Mouse (Mus musculus) forebrain, postnatal 0 days (tissue): ENCODE results near the gene Gm3417. TPM values are rescaled to one million over a fixed set of nuclear protein-coding genes. Genes with fewer than 3 reads are reported as not detected.
"Not testable (repeated sequence)": the region's sequence is repeated elsewhere in the genome, so short reads cannot be mapped to it uniquely, and the experiment has no call there.

Experiments used
- ATAC-seq: fragments of 200-750 bp; cut with Nextera tagmentation; 2 replicates; pipeline ENCODE4 v1.8.0; 2017; ENCODE audit warnings: mild to moderate bottlenecking, moderate library complexity
- DNase-seq: peaks from one replicate; pipeline ENCODE4 v3.0.0-alpha.2; 2015
- H3K27ac ChIP-seq: fragments of 300-500 bp; sonication (generic); 2 replicates; pipeline ENCODE4 v1.5.1; 2014; ENCODE audit warnings: low read depth, mild to moderate bottlenecking, antibody characterized with exemption, low read length, moderate library complexity, mixed read lengths
- H3K27me3 ChIP-seq: fragments of 300-500 bp; sonication (generic); 2 replicates; pipeline ENCODE4 v1.6.1; 2014; ENCODE audit warnings: mild to moderate bottlenecking, low read length, mixed read lengths; ENCODE audit not compliant: insufficient read depth
- H3K36me3 ChIP-seq: fragments of 300-500 bp; sonication (generic); 2 replicates; pipeline ENCODE4 v1.6.1; 2014; ENCODE audit warnings: mild to moderate bottlenecking, moderate library complexity; ENCODE audit not compliant: insufficient read depth
- H3K4me1 ChIP-seq: fragments of 300-500 bp; sonication (generic); 2 replicates; pipeline ENCODE4 v1.6.1; 2014; ENCODE audit warnings: antibody characterized with exemption; ENCODE audit not compliant: insufficient read depth
- H3K4me2 ChIP-seq: fragments of 300-500 bp; sonication (generic); 2 replicates; pipeline ENCODE4 v1.6.1; 2014; ENCODE audit warnings: low read depth, mild to moderate bottlenecking, moderate library complexity
- H3K4me3 ChIP-seq: fragments of 300-500 bp; sonication (generic); 2 replicates; pipeline ENCODE4 v1.5.1; 2014; ENCODE audit warnings: low read depth, low read length, mixed read lengths
- H3K9ac ChIP-seq: fragments of 300-500 bp; sonication (generic); 2 replicates; pipeline ENCODE4 v1.6.1; 2014; ENCODE audit warnings: mild to moderate bottlenecking
- H3K9me3 ChIP-seq: fragments of 300-500 bp; sonication (generic); 2 replicates; pipeline ENCODE4 v1.6.1; 2016; ENCODE audit warnings: low read length
- WGBS: fragments of 180-500 bp; shearing (Covaris S2); extraction: QIAGEN DNeasy Blood & Tissue Kit; methylation state at CpG from one replicate; pipeline ENCODE4 v1.1.7; 2014; 5-methylcytosine and 5-hydroxymethylcytosine counted together
- polyA plus RNA-seq: library from polyadenylated mRNA; unstranded; fragments of >200 nt; fragmentation: Nextera tagmentation; extraction: Ambion mirVana; gene quantifications from 2 replicates; pipeline ENCODE4 v1.2.1, GENCODE M21; 2015
- total RNA-seq: library from RNA; depleted of rRNA; stranded (reverse); fragments of >200 nt; gene quantifications from 2 replicates; pipeline ENCODE4 v1.2.3, GENCODE M21; 2014; rRNA removed

The Gm3417 gene
- not detected in 2 replicates for total RNA-seq
- 2.9 and 4.0 TPM in 2 replicates for polyA plus RNA-seq

DNA sequence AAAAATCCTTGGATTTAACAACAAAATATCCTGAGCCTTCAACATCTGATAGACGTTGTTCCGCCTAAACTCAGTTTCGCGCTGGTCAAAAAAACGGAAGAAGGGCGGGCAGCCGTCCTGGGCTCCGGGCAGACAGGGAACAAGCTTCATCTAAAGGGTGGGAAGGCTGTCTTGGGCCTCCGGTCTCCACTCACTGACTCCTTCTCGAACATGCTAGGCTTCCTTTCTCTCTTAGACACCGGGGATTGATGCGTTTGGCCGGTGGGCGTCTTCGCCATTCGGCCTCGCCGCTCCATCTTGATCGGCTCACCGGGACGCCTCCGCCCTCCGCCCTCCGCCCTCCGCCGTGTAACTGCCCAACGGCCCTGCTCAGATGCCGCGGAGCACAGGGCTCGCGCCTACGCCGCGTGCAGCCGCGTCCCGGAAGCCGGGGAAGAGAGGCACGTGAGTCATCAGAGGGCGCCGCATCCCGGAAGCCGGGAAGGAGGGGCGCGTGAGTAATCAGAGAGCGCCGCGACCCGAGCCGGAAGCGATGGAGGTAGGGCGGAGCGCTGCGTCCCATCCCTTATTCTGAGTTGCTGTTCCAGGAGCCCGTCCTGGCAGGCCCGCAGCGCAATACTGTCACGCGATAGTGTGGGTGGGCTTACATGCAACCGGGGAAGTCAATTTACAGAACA is at the start of gene Gm3417, which contains the start of gene 9030025P20Rik:
TSS of gene Gm3417 (minus strand) at position 429 of the 677 bp plus-strand sequence.
TSS of gene 9030025P20Rik (plus strand) at position 107 of the 677 bp plus-strand sequence.
- H3K4me1 ChIP-seq, H3K4me3 ChIP-seq, H3K9me3 ChIP-seq, DNase-seq, H3K27me3 ChIP-seq, H3K4me2 ChIP-seq, H3K36me3 ChIP-seq, H3K9ac ChIP-seq, H3K27ac ChIP-seq: not testable (repeated sequence)
- ATAC-seq: peak; percentile 99
- WGBS: no CpG with 5 or more reads among the region's 60 CpGs

DNA sequence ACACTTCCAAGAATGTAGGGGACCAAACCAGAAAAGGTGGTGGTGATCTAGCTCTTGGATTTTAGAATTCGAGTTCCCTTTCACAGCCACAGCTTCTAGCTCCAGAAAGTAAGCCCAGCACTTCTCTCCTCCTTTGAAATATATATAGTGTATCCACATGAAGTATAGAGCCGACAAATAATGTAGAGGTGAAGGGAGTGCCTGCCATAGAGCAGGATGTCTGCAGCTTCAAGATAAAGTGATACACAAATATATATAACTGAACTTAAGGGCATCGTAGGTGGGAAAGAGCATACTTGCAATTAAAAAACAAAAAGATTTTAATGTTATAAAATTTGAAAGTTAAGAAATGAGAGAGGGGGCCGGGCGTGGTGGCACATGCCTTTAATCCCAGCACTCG is 46.9 kb upstream of the Gm3417 start:
- ATAC-seq, H3K9ac ChIP-seq, H3K36me3 ChIP-seq, H3K27me3 ChIP-seq, H3K4me3 ChIP-seq, H3K9me3 ChIP-seq, H3K27ac ChIP-seq, H3K4me1 ChIP-seq, DNase-seq, H3K4me2 ChIP-seq: not testable (repeated sequence)
- no CpG with 5 or more reads among the region's 6 CpGs for WGBS

DNA sequence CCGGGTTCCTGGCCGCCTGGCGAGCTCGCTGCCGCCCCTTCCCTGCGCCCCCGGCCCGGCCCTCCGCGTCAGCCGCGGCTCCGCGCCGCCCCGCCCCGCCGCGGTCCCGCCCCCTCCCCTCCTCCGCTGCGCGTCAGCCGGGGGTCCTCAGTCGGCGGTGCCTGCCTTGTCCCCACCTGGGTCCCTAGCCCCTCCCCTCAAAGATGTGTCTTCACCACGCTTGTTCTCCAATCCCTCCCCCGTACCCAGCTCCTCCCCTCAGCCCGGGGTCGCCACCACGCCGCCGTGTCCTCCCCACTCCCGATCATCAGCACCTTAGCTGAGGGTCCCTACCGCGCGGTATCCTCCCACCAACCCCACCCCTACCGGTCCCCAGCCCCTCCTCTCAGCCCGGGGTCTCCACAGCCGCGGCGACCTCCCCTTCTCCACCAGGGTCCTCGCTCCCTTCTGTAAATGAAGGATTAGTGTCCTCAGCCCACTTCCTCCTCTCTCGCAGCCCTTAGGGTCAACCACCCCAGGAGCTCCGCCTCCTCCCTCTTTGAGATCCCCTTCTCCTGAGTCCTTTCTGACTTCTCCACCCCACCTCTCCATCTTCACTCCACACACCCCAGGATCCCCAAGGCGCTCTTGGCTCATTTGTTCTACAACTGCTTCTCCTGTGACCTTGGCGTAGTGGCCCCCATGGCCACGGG is 46.1 kb upstream of the Gm3417 start:
- H3K9ac ChIP-seq, H3K27ac ChIP-seq, H3K36me3 ChIP-seq, H3K9me3 ChIP-seq, H3K4me2 ChIP-seq, H3K4me3 ChIP-seq, H3K27me3 ChIP-seq, H3K4me1 ChIP-seq, DNase-seq: not testable (repeated sequence)
- no CpG with 5 or more reads among the region's 48 CpGs for WGBS
- ATAC-seq: peak; percentile 89

DNA sequence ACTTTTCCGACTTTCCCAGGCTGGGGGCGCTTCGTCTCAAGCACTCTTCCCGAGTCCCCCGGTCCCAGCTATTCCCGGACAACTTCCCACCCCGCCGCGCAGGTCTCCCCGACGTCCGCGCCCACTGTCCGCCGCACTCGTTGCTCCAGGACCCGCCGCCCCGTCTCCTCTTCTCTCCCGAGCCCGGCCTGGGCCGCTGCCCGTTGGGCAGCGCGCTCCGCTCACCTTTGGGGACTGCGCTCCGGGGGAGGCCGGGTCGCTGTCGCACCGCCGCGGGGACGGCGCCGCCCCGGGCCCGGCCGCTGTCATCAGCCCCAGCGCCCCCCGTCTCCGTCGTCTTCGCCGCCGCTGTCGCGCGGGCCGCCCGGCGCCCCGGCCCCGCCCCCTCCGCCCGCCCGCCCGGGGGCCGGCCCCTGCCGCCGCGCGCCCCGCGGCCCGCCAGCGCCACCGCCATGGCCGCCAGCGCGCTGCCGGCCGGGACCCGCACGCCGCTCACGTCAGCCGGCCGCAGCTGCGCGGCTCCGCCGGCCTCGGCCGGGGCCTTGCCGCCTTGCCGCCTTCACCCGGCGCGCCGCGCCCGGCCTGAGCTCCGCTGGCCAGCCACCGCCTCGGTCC is 45.4 kb upstream of the Gm3417 start:
- H3K9me3 ChIP-seq, H3K27ac ChIP-seq, H3K36me3 ChIP-seq, H3K4me3 ChIP-seq, H3K9ac ChIP-seq, H3K4me2 ChIP-seq, H3K27me3 ChIP-seq, H3K4me1 ChIP-seq, DNase-seq: not testable (repeated sequence)
- no CpG with 5 or more reads among the region's 97 CpGs for WGBS
- peak; percentile 83 for ATAC-seq

DNA sequence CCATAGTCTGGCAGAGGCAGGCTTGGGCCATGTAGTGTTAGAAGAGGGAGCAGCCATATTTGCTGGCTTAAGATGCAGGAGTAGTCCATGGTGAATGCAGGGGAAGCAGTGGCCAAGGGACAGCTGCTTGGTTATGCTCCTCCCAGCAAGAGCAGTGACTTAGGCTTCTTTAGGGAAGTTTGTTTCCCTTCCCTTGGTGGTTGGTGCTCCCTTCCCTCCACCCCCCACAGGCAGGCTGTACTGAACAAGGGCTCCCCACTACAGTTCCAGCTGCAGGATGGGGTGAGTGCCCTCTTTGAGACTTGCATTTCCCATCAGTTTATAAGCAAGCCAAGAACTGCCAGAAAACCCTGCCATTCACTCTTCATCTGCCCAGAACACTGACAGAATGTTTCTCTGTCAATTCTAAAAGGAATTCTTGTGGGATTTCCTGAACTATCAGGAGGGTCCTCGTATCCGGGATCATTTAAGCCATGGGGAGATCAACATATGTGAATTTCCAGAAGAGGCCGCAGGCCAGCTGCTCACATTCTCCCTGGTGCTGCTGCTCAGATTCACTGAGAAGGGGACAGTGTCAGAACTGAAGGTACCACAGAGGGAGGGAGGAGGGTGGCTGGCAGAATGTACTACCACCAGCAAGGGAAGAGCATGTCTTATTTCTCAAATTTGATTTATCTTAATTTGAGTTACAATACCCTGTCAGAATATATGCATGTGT is 43.1 kb upstream of the Gm3417 start:
- H3K27ac ChIP-seq, DNase-seq, H3K36me3 ChIP-seq, ATAC-seq, H3K4me3 ChIP-seq, H3K4me2 ChIP-seq, H3K9me3 ChIP-seq, H3K27me3 ChIP-seq, H3K4me1 ChIP-seq, H3K9ac ChIP-seq: not testable (repeated sequence)
- 78% methylated on average over 3 of the region's 3 CpGs for WGBS

DNA sequence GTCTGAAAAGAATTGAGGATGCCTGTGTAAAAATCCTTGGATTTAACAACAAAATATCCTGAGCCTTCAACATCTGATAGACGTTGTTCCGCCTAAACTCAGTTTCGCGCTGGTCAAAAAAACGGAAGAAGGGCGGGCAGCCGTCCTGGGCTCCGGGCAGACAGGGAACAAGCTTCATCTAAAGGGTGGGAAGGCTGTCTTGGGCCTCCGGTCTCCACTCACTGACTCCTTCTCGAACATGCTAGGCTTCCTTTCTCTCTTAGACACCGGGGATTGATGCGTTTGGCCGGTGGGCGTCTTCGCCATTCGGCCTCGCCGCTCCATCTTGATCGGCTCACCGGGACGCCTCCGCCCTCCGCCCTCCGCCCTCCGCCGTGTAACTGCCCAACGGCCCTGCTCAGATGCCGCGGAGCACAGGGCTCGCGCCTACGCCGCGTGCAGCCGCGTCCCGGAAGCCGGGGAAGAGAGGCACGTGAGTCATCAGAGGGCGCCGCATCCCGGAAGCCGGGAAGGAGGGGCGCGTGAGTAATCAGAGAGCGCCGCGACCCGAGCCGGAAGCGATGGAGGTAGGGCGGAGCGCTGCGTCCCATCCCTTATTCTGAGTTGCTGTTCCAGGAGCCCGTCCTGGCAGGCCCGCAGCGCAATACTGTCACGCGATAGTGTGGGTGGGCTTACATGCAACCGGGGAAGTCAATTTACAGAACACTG is 31.3 kb upstream of the Gm3417 start, which contains the start of gene Gm3435:
TSS of gene Gm3435 (plus strand) at position 471 of the 708 bp plus-strand sequence.
- peak; percentile 99 for ATAC-seq
- H3K9me3 ChIP-seq, H3K27me3 ChIP-seq, DNase-seq, H3K4me3 ChIP-seq, H3K4me2 ChIP-seq, H3K27ac ChIP-seq, H3K36me3 ChIP-seq, H3K4me1 ChIP-seq, H3K9ac ChIP-seq: not testable (repeated sequence)
- no CpG with 5 or more reads among the region's 60 CpGs for WGBS

DNA sequence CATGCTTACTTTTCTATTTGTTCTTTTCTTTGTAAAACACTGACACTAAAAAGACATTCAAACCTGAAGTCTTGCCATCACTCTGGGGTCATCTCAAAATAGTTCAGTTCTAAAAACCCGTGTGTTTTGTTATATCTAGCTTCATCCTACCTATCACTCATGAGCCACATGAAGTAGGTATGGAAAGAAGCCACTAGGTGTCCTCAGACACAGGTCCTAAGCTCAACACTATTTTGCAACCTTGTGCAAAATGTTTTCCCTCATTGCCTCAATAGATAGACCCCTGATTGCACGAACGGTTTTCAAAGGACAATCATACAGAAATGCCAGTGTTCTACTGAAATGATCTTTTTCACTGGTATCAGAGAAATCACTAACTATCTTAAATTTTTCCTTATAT is 30.5 kb upstream of the Gm3417 start:
- ATAC-seq, H3K4me3 ChIP-seq, DNase-seq, H3K27ac ChIP-seq, H3K9me3 ChIP-seq, H3K4me2 ChIP-seq, H3K27me3 ChIP-seq, H3K36me3 ChIP-seq, H3K9ac ChIP-seq, H3K4me1 ChIP-seq: not testable (repeated sequence)
- no CpG with 5 or more reads among the region's 3 CpGs for WGBS

DNA sequence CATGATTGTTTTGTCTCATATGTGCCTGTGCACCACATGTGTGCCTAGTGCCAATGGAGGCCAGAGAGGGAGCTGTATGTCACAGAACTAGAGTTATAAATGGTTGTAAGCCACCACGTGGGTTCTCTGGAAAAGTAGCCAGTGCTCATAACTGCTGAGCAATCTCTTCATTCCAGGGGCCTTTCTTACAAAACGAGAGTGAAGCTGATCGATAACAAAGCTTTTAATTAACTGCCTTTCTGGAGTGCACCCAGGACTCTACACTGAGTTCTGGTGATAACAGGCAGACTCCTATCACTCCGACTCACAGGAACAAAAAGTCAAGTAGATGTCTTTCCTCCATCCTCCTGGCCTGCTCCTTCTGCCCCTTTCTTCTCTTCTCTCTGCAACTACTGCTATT is 21.5 kb upstream of the Gm3417 start:
- H3K9ac ChIP-seq, H3K4me2 ChIP-seq: not testable (repeated sequence)
- WGBS: no CpG with 5 or more reads among the region's 4 CpGs

DNA sequence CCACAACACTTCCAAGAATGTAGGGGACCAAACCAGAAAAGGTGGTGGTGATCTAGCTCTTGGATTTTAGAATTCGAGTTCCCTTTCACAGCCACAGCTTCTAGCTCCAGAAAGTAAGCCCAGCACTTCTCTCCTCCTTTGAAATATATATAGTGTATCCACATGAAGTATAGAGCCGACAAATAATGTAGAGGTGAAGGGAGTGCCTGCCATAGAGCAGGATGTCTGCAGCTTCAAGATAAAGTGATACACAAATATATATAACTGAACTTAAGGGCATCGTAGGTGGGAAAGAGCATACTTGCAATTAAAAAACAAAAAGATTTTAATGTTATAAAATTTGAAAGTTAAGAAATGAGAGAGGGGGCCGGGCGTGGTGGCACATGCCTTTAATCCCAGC is 15.6 kb upstream of the Gm3417 start:
- WGBS: no CpG with 5 or more reads among the region's 5 CpGs
- not testable (repeated sequence) for DNase-seq, H3K4me2 ChIP-seq, H3K9ac ChIP-seq, ATAC-seq, H3K4me3 ChIP-seq, H3K4me1 ChIP-seq, H3K27ac ChIP-seq, H3K36me3 ChIP-seq, H3K27me3 ChIP-seq, H3K9me3 ChIP-seq

More for the DNA sequence above, 21.5 kb upstream of the Gm3417 start:
- not testable (repeated sequence) for H3K36me3 ChIP-seq, ATAC-seq, H3K4me1 ChIP-seq, H3K27ac ChIP-seq, H3K4me3 ChIP-seq, H3K9me3 ChIP-seq, DNase-seq, H3K27me3 ChIP-seq
